Mouse (Mus musculus): ENCODE measurements around the gene Cdk14.

- TF ChIP-seq POLR2A (IDR thresholded peaks at IDR 0.05; ENCODE audit: low read depth, low read length) (no peak), CTCF (conservative IDR thresholded peaks at IDR 0.05; ENCODE audit: insufficient read depth, insufficient read length, low read depth, low read length) (no peak)
Measured at GRCm38 (mm10) chr5:5071526-5071925, 348.6 kb downstream of the Cdk14 start.

Data from kidney, adult 2 months (tissue).